Mouse (Mus musculus) liver, postnatal 0 days (tissue): ENCODE measurements around the gene Bcl10.

Experiments
- CTCF ChIP-seq: sonication (generic); IDR thresholded peaks from 2 replicates; pipeline ENCODE4 v1.5.1; 2016; ENCODE audit warnings: antibody characterized with exemption, low read depth
- EP300 ChIP-seq: IDR thresholded peaks from 2 replicates; pipeline ENCODE4 v1.6.1; 2016; ENCODE audit warnings: antibody characterized with exemption, low read depth, mild to moderate bottlenecking

GRCm38 (mm10) chr3:145890346-145891132 lies 32.1 kb upstream of the Bcl10 start:
- TF ChIP-seq CTCF (no peak), EP300 (no peak)
